Mouse (Mus musculus): ENCODE measurements around the gene Zfp809.

Zfp809 gene

GRCm38 (mm10) chr9:22262611-22263010 lies 37.1 kb downstream of the Zfp809 start:
- no peak for DNase-seq (ENCODE audit: low spot score in 2 of 2)

GRCm38 (mm10) chr9:22268886-22269285 lies 43.4 kb downstream of the Zfp809 start:
- DNase-seq (ENCODE audit: low spot score in 2 of 2) = no peak

- DNase-seq (ENCODE audit: low spot score in 2 of 2) = no peak
These were observed 53.2 kb downstream of the Zfp809 start for GRCm38 (mm10) chr9:22278733-22279132.
